Mouse (Mus musculus): ENCODE measurements at regions not wholly inside any gene's neighbourhood (a gene's known extent, or its start where the extent isn't known, plus 50 kb on each side); places are given as distances from the start of the nearest gene placed in this dataset.

GRCm38 (mm10) chr10:96947971-96948370 lies 331.2 kb downstream of the Btg1 start:
- no peak for DNase-seq (ENCODE audit: low spot score)

GRCm38 (mm10) chr10:96948871-96949270 lies 332.1 kb downstream of the Btg1 start:
- peak; percentile 6 for DNase-seq (ENCODE audit: low spot score)

- no peak for DNase-seq (ENCODE audit: low spot score)
These were observed 338.4 kb downstream of the Btg1 start for GRCm38 (mm10) chr10:96955036-96955775.

GRCm38 (mm10) chr10:96955776-96956448 lies 339.1 kb downstream of the Btg1 start:
- no peak for DNase-seq (ENCODE audit: low spot score)

GRCm38 (mm10) chr10:96956449-96956834 lies 339.6 kb downstream of the Btg1 start:
- no peak for DNase-seq (ENCODE audit: low spot score)

- DNase-seq (ENCODE audit: low spot score) = no peak
These were observed 340.2 kb downstream of the Btg1 start for GRCm38 (mm10) chr10:96957019-96957418.

- no peak for DNase-seq (ENCODE audit: low spot score)
These were observed 353.0 kb downstream of the Btg1 start for GRCm38 (mm10) chr10:96969825-96970224.

GRCm38 (mm10) chr10:96970737-96971136 lies 353.9 kb downstream of the Btg1 start:
- no peak for DNase-seq (ENCODE audit: low spot score)

- no peak for DNase-seq (ENCODE audit: low spot score)
These were observed 355.0 kb downstream of the Btg1 start for GRCm38 (mm10) chr10:96971810-96972209.

GRCm38 (mm10) chr10:96974326-96974977 lies 357.6 kb downstream of the Btg1 start:
- no peak for DNase-seq (ENCODE audit: low spot score)

GRCm38 (mm10) chr10:96976691-96977090 lies 359.9 kb downstream of the Btg1 start:
- no peak for DNase-seq (ENCODE audit: low spot score)

GRCm38 (mm10) chr10:96980494-96980831 lies 363.7 kb downstream of the Btg1 start:
- DNase-seq (ENCODE audit: low spot score) = no peak

GRCm38 (mm10) chr10:96980832-96981515 lies 364.2 kb downstream of the Btg1 start:
- DNase-seq (ENCODE audit: low spot score) = no peak

GRCm38 (mm10) chr10:96981516-96981869 lies 364.7 kb downstream of the Btg1 start:
- DNase-seq (ENCODE audit: low spot score) = no peak

GRCm38 (mm10) chr10:97000871-97001270 lies 384.1 kb downstream of the Btg1 start:
- DNase-seq (ENCODE audit: low spot score) = no peak

GRCm38 (mm10) chr10:97008873-97009272 lies 392.1 kb downstream of the Btg1 start:
- DNase-seq (ENCODE audit: low spot score) = no peak

GRCm38 (mm10) chr10:97009859-97010258 lies 393.1 kb downstream of the Btg1 start:
- no peak for DNase-seq (ENCODE audit: low spot score)

- DNase-seq (ENCODE audit: low spot score) = no peak
These were observed 401.8 kb downstream of the Btg1 start for GRCm38 (mm10) chr10:97018641-97019040.

- no peak for DNase-seq (ENCODE audit: low spot score)
These were observed 412.0 kb downstream of the Btg1 start for GRCm38 (mm10) chr10:97028776-97029175.

GRCm38 (mm10) chr10:97030996-97031395 lies 414.2 kb downstream of the Btg1 start:
- DNase-seq (ENCODE audit: low spot score) = no peak

GRCm38 (mm10) chr10:97035371-97035786 lies 418.6 kb downstream of the Btg1 start:
- DNase-seq (ENCODE audit: low spot score) = no peak

- no peak for DNase-seq (ENCODE audit: low spot score)
These were observed 421.2 kb downstream of the Btg1 start for GRCm38 (mm10) chr10:97038025-97038424.
